Mouse (Mus musculus): ENCODE data around the gene Ciz1. TPM values are rescaled to one million over a fixed set of nuclear protein-coding genes. Genes with fewer than 3 reads are reported as not detected.

Ciz1 gene
- polyA plus RNA-seq (2015; fragmentation: Nextera tagmentation; extraction: Ambion mirVana), result 41.9 and 45.4 TPM in 2 replicates

- H3K27ac ChIP-seq (ENCODE audit: low read length), result peak within 1 kb of the TSS; percentile 52; the same call in 1 of the 2 replicates
- H3K36me3 ChIP-seq (ENCODE audit: control insufficient read depth, insufficient read depth, low read length), result no peaks in the 10 kb centered on the region
- H3K27me3 ChIP-seq (ENCODE audit: control insufficient read depth, insufficient read depth, low read length), result no peaks in the 10 kb centered on the region
- H3K9ac ChIP-seq (ENCODE audit: low read length), result peak within 1 kb of the TSS; percentile 84
- WGBS, result 1% methylated on average over 43 of the region's 52 CpGs
- peak within 1 kb of the TSS; percentile 72 for H3K4me3 ChIP-seq (replicated peaks; ENCODE audit: low read length)
- peak within 1 kb of the TSS; percentile 93 for H3K4me2 ChIP-seq (ENCODE audit: low read depth, low read length)
- ATAC-seq (ENCODE audit: insufficient read depth, low FRiP score), result peak; percentile 22
- peaks cover 11% of the 10 kb centered on the region for H3K4me1 ChIP-seq (ENCODE audit: control insufficient read depth, insufficient read depth, low read length)
- no peaks in the 10 kb centered on the region for H3K9me3 ChIP-seq (replicated peaks; ENCODE audit: control insufficient read depth, low read length)
Observed at GRCm38 (mm10) chr2:32352151-32353006, at the start of gene Ciz1. TSS of gene Ciz1 (plus strand) at chr2:32352327.

GRCm38 (mm10) chr2:32302952-32303351 lies 49.2 kb upstream of the Ciz1 start:
- 90% methylated on average over 10 of the region's 10 CpGs for WGBS
- no peak overlapping the region for H3K4me2 ChIP-seq (ENCODE audit: low read depth, low read length)
- H3K27me3 ChIP-seq (ENCODE audit: control insufficient read depth, insufficient read depth, low read length), result no peaks in the 10 kb centered on the region
- no peaks in the 10 kb centered on the region for H3K4me1 ChIP-seq (ENCODE audit: control insufficient read depth, insufficient read depth, low read length)
- no peak overlapping the region for H3K4me3 ChIP-seq (replicated peaks; ENCODE audit: low read length)
- no peak overlapping the region for H3K9ac ChIP-seq (ENCODE audit: low read length)
- ATAC-seq (ENCODE audit: insufficient read depth, low FRiP score), result no peak
- no peaks in the 10 kb centered on the region for H3K9me3 ChIP-seq (replicated peaks; ENCODE audit: control insufficient read depth, low read length)
- no peak overlapping the region for H3K27ac ChIP-seq (ENCODE audit: low read length)
- peaks cover 40% of the 10 kb centered on the region for H3K36me3 ChIP-seq (ENCODE audit: control insufficient read depth, insufficient read depth, low read length)

- H3K9ac ChIP-seq (ENCODE audit: low read length), result no peak overlapping the region
- no peaks in the 10 kb centered on the region for H3K4me1 ChIP-seq (ENCODE audit: control insufficient read depth, insufficient read depth, low read length)
- H3K4me3 ChIP-seq (replicated peaks; ENCODE audit: low read length), result no peak overlapping the region
- no peaks in the 10 kb centered on the region for H3K9me3 ChIP-seq (replicated peaks; ENCODE audit: control insufficient read depth, low read length)
- peak; percentile 56; the same call in 1 of the 2 replicates for ATAC-seq (ENCODE audit: insufficient read depth, low FRiP score)
- H3K27ac ChIP-seq (ENCODE audit: low read length), result no peak overlapping the region
- WGBS, result 55% methylated on average over 8 of the region's 8 CpGs
- peaks cover 36% of the 10 kb centered on the region for H3K36me3 ChIP-seq (ENCODE audit: control insufficient read depth, insufficient read depth, low read length)
- no peak overlapping the region for H3K4me2 ChIP-seq (ENCODE audit: low read depth, low read length)
- no peaks in the 10 kb centered on the region for H3K27me3 ChIP-seq (ENCODE audit: control insufficient read depth, insufficient read depth, low read length)
Observed at GRCm38 (mm10) chr2:32304145-32304832, 47.8 kb upstream of the Ciz1 start.

GRCm38 (mm10) chr2:32305668-32306067 lies 46.5 kb upstream of the Ciz1 start:
- Histone ChIP-seq H3K9me3 (replicated peaks; ENCODE audit: control insufficient read depth, low read length) (no peaks in the 10 kb centered on the region), H3K36me3 (ENCODE audit: control insufficient read depth, insufficient read depth, low read length) (peaks cover 30% of the 10 kb centered on the region; the same call in 1 of the 2 replicates), H3K4me1 (ENCODE audit: control insufficient read depth, insufficient read depth, low read length) (peaks cover 7% of the 10 kb centered on the region; the same call in 1 of the 2 replicates), H3K4me3 (replicated peaks; ENCODE audit: low read length) (no peak overlapping the region), H3K27ac (ENCODE audit: low read length) (no peak overlapping the region), H3K27me3 (ENCODE audit: control insufficient read depth, insufficient read depth, low read length) (no peaks in the 10 kb centered on the region), H3K4me2 (ENCODE audit: low read depth, low read length) (no peak overlapping the region), H3K9ac (ENCODE audit: low read length) (no peak overlapping the region)
- 83% methylated on average over 5 of the region's 5 CpGs for WGBS
- ATAC-seq (ENCODE audit: insufficient read depth, low FRiP score), result no peak

DNA sequence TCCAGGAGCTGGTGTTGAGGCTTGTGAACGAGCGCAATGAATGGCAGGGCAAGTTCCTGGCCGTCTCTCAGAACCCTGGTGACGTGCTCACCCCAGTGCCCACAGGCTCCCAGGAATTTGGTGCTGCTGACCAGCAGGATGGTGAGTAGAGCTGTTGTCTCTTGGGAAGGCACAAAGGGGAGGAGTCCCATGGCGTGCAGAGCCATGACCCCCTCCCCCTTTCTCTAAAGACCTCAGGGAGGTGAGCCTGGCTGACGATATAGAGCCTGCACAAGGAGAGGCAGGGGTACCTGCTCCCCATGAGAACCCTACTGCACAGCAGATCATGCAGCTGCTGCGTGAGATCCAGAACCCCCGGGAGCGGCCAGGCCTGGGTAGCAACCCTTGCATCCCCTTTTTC lies 46.0 kb upstream of the Ciz1 start:
- Histone ChIP-seq H3K9ac (ENCODE audit: low read length) (no peak overlapping the region), H3K4me3 (replicated peaks; ENCODE audit: low read length) (no peak overlapping the region), H3K27me3 (ENCODE audit: control insufficient read depth, insufficient read depth, low read length) (no peaks in the 10 kb centered on the region), H3K4me1 (ENCODE audit: control insufficient read depth, insufficient read depth, low read length) (peaks cover 11% of the 10 kb centered on the region), H3K9me3 (replicated peaks; ENCODE audit: control insufficient read depth, low read length) (no peaks in the 10 kb centered on the region), H3K4me2 (ENCODE audit: low read depth, low read length) (no peak overlapping the region), H3K36me3 (ENCODE audit: control insufficient read depth, insufficient read depth, low read length) (peaks cover 30% of the 10 kb centered on the region; the same call in 1 of the 2 replicates), H3K27ac (ENCODE audit: low read length) (no peak overlapping the region)
- WGBS, result 81% methylated on average over 9 of the region's 9 CpGs
- ATAC-seq (ENCODE audit: insufficient read depth, low FRiP score), result no peak

DNA sequence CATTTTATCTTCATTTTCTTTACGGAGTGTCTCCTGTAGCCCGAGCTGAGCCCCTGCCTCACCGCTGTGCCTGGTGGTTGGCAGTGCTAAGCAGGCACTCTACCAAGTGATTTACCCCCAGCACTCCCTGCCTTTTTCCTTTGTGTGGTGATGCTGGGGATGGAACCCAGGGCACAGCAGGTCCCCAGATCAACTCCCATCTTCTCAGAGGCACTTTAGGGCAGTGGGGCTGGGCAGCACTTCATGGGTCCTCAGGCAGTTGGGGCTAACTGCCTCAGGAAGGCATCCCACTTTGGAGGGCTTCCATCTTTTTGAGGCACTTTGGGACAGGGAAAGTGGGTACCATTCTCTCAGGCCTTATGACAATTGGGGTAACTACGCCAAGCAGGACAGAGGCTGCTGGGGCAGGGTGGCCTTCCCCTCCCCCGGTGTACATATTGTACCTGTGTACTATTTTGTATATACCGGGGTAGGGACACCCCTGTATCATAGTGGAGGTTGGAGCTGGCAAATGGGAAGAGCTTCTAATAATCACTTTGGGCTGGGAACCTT lies 44.8 kb upstream of the Ciz1 start:
- Histone ChIP-seq H3K9me3 (replicated peaks; ENCODE audit: control insufficient read depth, low read length) (no peaks in the 10 kb centered on the region), H3K4me3 (replicated peaks; ENCODE audit: low read length) (no peak overlapping the region), H3K36me3 (ENCODE audit: control insufficient read depth, insufficient read depth, low read length) (peaks cover 30% of the 10 kb centered on the region; the same call in 1 of the 2 replicates), H3K9ac (ENCODE audit: low read length) (no peak overlapping the region), H3K4me1 (ENCODE audit: control insufficient read depth, insufficient read depth, low read length) (peaks cover 21% of the 10 kb centered on the region), H3K27ac (ENCODE audit: low read length) (no peak overlapping the region), H3K27me3 (ENCODE audit: control insufficient read depth, insufficient read depth, low read length) (no peaks in the 10 kb centered on the region), H3K4me2 (ENCODE audit: low read depth, low read length) (no peak overlapping the region)
- ATAC-seq (ENCODE audit: insufficient read depth, low FRiP score), result no peak
- 90% methylated on average over 6 of the region's 6 CpGs for WGBS

GRCm38 (mm10) chr2:32307941-32308760 lies 44.0 kb upstream of the Ciz1 start:
- H3K27ac ChIP-seq (ENCODE audit: low read length), result no peak overlapping the region
- 57% methylated on average over 8 of the region's 8 CpGs for WGBS
- H3K4me3 ChIP-seq (replicated peaks; ENCODE audit: low read length), result no peak overlapping the region
- peaks cover 21% of the 10 kb centered on the region for H3K4me1 ChIP-seq (ENCODE audit: control insufficient read depth, insufficient read depth, low read length)
- no peak overlapping the region for H3K9ac ChIP-seq (ENCODE audit: low read length)
- ATAC-seq (ENCODE audit: insufficient read depth, low FRiP score), result no peak
- H3K36me3 ChIP-seq (ENCODE audit: control insufficient read depth, insufficient read depth, low read length), result peaks cover 30% of the 10 kb centered on the region; the same call in 1 of the 2 replicates
- no peaks in the 10 kb centered on the region for H3K9me3 ChIP-seq (replicated peaks; ENCODE audit: control insufficient read depth, low read length)
- H3K4me2 ChIP-seq (ENCODE audit: low read depth, low read length), result no peak overlapping the region
- no peaks in the 10 kb centered on the region for H3K27me3 ChIP-seq (ENCODE audit: control insufficient read depth, insufficient read depth, low read length)

- H3K27ac ChIP-seq (ENCODE audit: low read length), result no peak overlapping the region
- no peaks in the 10 kb centered on the region for H3K27me3 ChIP-seq (ENCODE audit: control insufficient read depth, insufficient read depth, low read length)
- H3K36me3 ChIP-seq (ENCODE audit: control insufficient read depth, insufficient read depth, low read length), result peaks cover 30% of the 10 kb centered on the region; the same call in 1 of the 2 replicates
- no peak for ATAC-seq (ENCODE audit: insufficient read depth, low FRiP score)
- H3K4me2 ChIP-seq (ENCODE audit: low read depth, low read length), result no peak overlapping the region
- WGBS, result 86% methylated on average over 16 of the region's 16 CpGs
- no peak overlapping the region for H3K4me3 ChIP-seq (replicated peaks; ENCODE audit: low read length)
- H3K4me1 ChIP-seq (ENCODE audit: control insufficient read depth, insufficient read depth, low read length), result peaks cover 21% of the 10 kb centered on the region
- no peaks in the 10 kb centered on the region for H3K9me3 ChIP-seq (replicated peaks; ENCODE audit: control insufficient read depth, low read length)
- H3K9ac ChIP-seq (ENCODE audit: low read length), result no peak overlapping the region
Observed at GRCm38 (mm10) chr2:32308870-32309568, 43.1 kb upstream of the Ciz1 start.
